Mouse (Mus musculus) layer of hippocampus, adult 8-10 months (tissue): ENCODE data around the gene Zfp626. TPM values are rescaled to one million over a fixed set of nuclear protein-coding genes. Genes with fewer than 3 reads are reported as not detected.
"Not testable (repeated sequence)": the region's sequence is repeated elsewhere in the genome, so short reads cannot be mapped to it uniquely, and the experiment has no call there.

ENCODE experiments used
- DNase-seq, 2 experiments: peaks; one replicate each; pipeline ENCODE4 v3.0.0; 2022; ENCODE audit warnings: low spot score in 2 of 2
- total RNA-seq, 4 experiments: library from RNA; stranded (reverse); gene quantifications; 2 replicates each; pipeline ENCODE4 v1.2.4; 2022

Gene Zfp626
- total RNA-seq: 10 to 100 TPM in 1 of 4 experiments, 1 to 10 TPM in 3; 8.6 to 10.6 (median 9.3) TPM

- not testable (repeated sequence) for DNase-seq
These were observed at the start of gene Zfp626 for GRCm38 (mm10) chr7:27806896-27807295. Gene Zfp626 (plus strand): TSS chr7:27807196.

GRCm38 (mm10) chr7:27765176-27765886, 41.7 kb upstream of the Zfp626 start:
- no peak for DNase-seq

GRCm38 (mm10) chr7:27789306-27789705, 17.7 kb upstream of the Zfp626 start:
- DNase-seq: no peak

GRCm38 (mm10) chr7:27793865-27794264, 13.1 kb upstream of the Zfp626 start:
- not testable (repeated sequence) for DNase-seq

- no peak for DNase-seq
These were observed 12.4 kb upstream of the Zfp626 start for GRCm38 (mm10) chr7:27794566-27794965.

DNA sequence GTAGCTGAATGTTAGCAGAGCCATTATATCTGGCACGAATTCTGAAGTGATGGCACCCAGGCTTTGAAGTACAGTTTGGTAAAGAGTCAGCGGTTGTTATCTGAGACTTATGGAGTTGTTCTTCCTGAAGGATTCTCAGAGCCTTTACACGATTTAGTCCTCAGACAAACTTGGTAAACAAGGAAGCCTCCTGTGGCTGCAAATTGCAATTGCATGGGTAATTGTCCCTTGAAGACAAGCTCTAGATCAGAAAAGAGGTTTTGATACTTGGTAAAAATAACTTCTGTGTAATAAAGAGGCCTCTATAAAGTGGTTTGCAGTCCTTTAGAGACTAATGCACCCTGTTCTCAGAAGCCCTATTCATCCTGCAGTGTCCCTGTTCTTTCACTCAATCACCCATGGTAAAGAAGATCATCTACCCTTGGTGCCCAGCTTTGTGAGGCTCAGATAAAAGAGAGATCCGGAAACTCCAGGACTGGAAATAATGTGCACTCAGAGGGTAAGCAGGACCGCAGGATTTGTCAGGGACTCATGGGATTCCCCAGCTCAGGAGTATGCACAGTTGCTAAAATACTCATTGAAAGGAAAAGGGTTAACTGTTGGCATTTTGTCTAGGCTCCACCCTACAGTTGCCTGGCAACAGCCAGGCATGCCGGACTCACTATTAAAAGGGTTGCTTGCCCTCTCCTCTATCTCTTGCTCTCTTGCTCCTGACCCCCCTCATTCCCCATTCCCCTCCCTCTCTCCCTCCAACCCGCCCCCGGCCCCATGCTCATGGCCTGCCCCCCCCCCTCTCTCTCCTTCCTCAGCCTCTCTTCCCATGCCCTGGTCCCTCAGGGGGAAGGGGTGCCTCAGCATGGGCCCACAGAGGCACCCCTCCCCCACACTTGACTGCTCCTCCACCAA, 8.8 kb upstream of the Zfp626 start:
- no peak for DNase-seq

DNA sequence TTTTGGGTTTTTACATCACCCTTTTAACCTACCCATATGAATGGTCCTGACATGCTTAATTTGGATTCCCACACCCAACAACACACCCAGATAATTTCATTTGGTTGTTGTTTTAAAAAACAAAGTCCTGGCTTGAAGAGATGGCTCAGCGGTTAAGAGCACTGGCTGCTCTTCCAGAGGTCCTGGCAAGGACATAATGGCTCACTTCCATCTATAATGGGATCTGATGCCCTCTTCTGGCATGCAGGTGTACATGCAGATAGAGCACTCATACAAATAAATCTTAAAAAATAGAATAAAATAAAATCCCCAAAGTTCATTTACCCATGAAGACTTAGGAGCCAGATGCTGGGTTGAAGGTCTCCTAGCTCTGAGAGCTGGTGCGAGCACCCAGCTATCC, 5.9 kb upstream of the Zfp626 start:
- no peak for DNase-seq

DNA sequence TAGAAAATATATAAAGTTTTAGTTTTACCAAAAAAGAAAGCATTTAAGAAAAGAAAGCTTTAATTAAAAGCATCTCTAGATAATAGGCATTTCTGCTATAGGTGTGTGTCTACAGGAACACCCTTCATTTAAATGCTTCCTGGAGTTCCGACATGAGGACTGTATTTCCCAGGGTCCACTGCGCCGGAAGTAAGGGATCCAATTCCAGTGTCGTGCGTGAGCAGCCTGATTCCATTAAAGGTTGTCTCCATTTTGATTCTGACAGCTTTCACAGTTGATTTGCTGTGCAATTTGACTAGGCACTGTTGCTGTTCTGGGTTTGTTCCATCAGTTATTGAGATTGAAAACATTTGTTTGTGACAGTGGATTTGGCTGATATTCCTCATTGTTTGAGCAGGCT, 4.0 kb upstream of the Zfp626 start:
- no peak for DNase-seq

GRCm38 (mm10) chr7:27804297-27805030, 2.5 kb upstream of the Zfp626 start:
- peak; percentile 74 to 80 for DNase-seq

DNA sequence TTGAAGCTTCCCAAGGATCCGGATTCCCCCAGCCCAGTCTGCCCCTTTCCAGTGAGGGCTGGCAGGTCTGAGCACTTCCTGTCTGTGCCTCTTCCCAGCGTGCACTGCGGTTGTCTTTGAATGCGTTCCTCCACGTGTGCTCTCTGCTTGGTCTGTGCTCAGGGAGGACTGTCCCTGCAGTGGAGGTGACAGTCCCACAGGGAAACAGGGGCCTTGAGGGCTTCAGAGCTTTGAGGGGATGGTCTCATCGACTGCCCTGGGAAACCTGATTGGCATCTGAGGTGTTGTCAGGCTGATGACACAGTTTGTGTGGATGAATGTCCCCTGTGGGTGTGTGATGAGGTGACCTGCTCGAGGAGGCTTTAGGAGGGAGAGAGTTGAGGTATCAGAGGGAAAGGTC, 309 bp downstream of the Zfp626 start:
- DNase-seq: not testable (repeated sequence)

GRCm38 (mm10) chr7:27818526-27819110, 11.6 kb downstream of the Zfp626 start:
- no peak for DNase-seq

- DNase-seq: no peak
These were observed 15.6 kb downstream of the Zfp626 start for GRCm38 (mm10) chr7:27822611-27823010.

DNA sequence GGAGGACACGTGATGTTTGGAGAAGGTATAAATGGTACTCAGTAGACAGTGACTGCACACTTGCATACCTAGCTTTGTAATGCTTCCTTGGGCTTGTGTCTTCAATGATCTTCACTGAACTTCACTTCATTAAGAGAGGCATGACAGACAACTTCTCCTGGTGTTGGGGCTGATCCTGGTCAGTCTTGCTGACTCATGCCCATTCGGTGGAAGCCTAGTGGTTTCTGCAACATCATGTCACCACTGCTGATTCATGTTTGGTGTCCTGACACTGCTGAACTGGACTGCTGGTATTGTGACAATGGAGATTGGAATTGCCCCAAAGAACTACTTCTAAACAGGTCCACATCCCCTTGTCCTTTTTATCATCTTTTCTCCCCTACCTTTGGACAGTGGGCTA, 27.1 kb downstream of the Zfp626 start:
- DNase-seq: no peak

DNA sequence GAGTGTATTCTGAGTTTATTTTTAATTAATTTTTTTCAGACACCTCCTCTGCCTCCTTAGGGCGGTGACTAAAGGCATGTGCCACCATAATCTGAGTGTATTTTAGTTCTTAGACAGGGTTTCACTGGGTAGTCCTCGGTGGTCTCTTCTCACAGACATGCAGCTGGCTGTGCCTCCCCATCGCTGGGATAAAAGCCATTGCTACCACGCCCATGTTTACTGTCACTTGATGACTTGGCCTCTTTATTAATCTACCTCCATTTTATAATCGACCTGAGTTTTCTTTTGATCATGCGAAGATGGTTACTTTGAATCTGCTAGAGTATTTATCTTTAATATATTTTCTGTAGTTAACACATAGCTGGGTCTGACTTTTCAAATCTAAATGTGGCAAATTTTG, 30.9 kb downstream of the Zfp626 start:
- DNase-seq: no peak

DNA sequence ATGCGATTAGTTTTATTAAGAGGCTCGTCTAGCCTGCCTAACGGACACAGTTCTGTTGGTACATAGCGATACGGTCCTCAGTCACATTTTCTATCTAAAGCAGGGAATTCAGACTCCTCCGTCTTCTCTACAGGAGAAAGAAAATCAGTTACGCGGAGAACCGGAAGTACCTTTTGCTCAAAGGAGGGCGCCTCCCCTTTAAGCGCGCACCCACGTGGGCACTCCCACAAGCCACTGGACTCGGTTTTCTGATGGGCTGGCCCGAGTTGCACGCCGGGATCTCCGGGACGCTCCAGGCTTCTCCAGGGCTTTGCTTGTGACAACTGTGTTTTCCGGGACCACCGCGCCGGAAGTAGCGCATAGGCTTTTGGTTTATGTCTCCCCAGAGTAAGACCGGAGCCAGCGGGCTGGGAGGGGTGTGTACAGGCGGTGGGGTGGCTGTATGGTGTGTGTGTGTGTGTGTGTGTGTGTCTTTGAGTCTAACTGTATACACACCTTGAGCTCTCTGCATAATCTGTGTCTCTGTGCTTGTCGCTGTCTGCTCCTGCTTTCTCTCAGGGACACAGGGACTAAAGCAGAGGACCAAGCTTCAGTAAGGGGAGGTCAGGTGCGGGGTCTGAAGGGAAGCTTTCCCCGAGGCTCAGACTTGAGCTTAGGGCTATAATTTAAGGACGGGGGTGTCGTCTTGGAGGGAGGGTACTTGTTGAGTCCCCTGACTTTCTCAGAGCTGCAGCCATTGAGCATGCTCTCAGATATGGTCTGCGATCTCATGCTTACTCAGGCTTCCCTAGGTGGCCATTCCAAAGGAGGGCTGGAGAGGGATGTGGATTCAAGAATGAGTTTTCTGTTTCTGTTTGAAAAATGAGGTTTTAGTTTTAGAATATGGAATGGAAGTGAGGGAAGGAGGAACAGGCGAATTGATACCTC, 31.6 kb downstream of the Zfp626 start, which contains the start of gene Zfp59:
Zfp59 (plus strand) TSS at position 285 of the 927 bp plus-strand sequence.
- DNase-seq: peak; percentile 87 to 88

DNA sequence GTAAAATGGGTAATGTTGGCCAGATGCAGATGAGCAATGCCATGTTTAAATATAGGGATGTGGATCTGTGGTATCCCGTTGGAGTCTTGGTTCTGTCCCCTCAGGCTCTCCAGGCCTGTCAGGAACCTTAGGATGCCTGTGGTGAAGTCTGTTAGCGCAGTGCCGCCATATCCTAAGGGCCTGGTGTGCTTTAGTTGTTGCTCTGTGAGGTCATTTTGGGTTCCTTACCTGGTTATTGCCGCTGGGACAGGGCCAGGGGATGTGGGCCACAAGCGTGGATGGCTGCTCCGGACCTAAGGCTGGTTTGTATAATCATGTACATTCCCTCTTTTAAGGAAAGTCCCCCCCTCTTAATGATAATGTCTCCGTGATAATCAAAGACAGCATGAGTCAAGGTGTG, 32.6 kb downstream of the Zfp626 start:
- DNase-seq: no peak

- DNase-seq: no peak
These were observed 33.1 kb downstream of the Zfp626 start for GRCm38 (mm10) chr7:27840104-27840503.

GRCm38 (mm10) chr7:27857227-27857626, 50.2 kb downstream of the Zfp626 start, which contains the start of gene Zfp607a:
Gene Zfp607a (plus strand): TSS chr7:27857527.
- DNase-seq: no peak

- DNase-seq: no peak
These were observed 52.6 kb downstream of the Zfp626 start for GRCm38 (mm10) chr7:27859301-27860251.
